Mouse (Mus musculus): ENCODE measurements at regions not wholly inside any gene's neighbourhood (a gene's known extent, or its start where the extent isn't known, plus 50 kb on each side); places are given as distances from the start of the nearest gene placed in this dataset.

DNA sequence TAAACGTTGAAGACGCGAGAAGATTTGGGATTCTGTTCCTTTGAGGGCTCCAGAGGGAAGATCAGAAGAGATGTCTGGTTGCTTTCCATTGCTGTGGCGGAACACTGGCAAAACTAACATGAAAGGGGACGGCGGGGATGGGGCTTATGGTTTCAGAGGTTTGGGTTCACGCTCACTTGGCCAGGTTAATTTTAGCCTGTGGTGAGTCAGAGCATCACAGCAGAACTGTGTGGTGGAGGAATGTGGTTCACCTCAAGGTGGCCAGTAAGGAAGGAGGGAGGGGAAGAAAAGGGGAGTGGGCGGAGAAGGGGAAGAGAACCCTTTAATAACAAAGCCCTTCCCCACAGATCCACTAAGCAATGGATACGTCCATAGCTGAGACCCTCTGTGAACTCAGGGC is 142.6 kb downstream of the Uaca start:
- TF ChIP-seq CTCF (IDR thresholded peaks at IDR 0.05; ENCODE audit: low read depth, low read length) (no peak), POLR2A (IDR thresholded peaks at IDR 0.05; ENCODE audit: borderline replicate concordance, low read depth, low read length) (no peak)

Data from bone marrow macrophage, adult 2 months (primary cell).